Mouse (Mus musculus): ENCODE results near the gene Unc5cl.
A peak's percentile ranks its signal among the peaks of the same experiment; 100 is the strongest.

Unc5cl gene

DNA sequence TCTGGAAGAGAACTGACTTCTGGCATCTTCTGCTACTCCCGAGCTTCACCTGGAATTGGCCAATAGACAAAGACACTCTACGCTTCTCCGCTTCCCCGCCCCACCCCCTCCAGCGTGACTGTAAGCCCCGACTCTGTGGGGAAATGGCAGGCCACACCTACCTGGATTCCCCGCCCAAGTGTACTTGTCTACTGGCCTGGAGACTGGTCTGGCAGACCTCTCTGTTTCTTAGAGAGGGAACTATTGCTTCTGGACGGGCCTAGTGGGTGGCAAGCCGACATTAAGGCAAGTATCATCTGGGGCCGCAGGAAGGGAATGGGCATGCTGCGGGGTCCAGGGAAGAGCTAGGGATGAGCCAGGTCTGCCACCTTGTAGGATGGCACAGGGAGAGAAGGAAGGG lies at the start of gene Unc5cl:
TSS of gene Unc5cl (plus strand) at position 214 of the 400 bp plus-strand sequence.
- DNase-seq, result no peak

DNA sequence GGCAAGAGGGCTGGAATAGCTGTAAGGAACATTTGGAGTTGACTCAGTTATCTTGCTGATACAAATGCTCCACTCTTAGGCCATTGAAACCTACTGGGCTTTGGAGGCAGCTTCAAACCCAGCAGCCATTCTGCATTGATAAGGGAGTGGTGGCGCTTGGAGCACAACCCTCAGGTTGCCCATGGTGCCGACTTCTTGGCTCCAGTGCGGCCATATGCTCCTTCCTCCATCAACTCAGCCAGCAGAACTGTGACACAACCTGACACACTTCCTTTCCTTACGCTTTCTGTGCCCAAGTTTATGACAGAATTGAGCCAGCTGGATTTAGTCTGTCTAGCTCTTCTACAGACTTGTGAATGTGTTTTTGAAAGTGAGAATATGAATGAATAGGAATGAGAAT lies 47.5 kb upstream of the Unc5cl start:
- no peak for DNase-seq

DNA sequence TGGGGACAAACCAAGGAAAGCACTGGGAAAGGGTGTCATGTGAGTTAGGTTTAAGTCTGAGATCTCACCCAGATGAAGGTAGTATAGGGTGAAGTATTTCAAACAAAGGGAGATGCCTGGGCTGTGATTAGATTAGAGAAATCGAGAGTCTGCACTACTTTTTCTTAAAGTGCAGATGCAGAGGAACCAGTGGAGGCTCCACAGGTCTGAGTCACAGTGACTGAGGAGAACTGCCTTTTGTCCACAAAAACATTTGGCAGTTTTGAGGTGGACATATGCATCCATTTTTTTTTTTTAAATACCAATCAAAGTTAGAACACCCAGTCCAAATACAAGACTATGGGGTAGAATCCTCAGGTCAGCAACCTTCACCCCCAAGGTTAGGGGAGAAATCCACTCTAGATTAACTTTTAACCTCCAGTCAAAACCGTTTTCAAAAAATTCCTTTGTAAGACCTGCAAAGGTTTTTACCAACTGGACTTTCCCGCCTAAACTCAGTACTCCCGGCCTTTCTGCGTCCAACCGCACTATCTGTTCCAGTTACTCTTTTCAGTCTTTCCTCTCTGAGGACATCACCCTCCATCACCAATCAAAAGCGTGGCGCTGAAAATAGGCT lies 46.7 kb upstream of the Unc5cl start:
- DNase-seq, result peak; percentile 42

- DNase-seq, result peak; percentile 75
Measured at GRCm38 (mm10) chr17:48408526-48409291, 46.0 kb upstream of the Unc5cl start.

DNA sequence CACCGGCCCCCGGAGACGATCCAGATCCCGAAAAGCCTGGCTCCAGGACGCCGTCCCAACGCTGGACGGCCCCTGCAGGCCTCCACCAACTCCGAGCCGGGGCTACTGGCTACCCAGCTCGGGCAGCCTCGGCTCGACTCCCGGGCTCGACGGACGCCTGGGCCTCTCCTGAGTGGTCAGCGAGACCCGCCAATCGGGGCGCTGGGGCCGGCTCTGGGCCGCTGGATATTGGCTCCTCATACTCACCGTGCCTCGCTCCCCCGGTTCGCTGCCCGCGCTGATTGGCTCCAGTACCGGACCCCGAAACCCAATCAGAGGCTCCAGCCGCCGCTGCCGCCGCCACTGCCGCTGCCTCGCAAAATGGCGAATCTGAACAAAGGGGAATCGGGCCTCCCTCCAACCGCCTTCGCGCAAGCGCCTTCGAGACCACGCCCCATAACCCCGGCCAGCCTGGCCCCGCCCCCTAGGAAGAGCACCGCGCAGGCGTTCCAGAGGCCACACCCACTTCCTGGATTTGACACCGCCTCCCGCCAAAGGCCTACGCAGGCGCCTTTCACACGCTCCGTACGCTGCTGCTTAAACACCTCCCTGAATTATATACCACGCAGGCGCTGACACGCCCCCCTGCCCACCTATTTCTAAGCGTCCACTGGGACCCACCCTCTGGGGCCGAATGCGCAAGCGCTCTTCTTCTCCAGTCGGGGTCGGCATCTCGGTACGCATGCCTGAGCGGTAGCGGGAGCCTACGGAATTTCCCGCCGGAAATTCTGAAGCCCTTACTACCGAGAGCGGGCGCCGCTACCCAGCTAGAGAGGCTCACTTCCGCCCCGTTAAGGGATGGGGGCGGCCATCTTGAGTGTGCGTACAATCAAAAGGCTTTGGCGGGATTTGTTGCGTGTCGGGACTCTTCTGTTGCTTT lies 45.1 kb upstream of the Unc5cl start, which contains the start of the genes Nfya and Oard1:
TSS of gene Nfya (minus strand) at position 527 of the 919 bp plus-strand sequence.
TSS of gene Oard1 (plus strand) at position 635 of the 919 bp plus-strand sequence.
- peak; percentile 100 for DNase-seq

DNA sequence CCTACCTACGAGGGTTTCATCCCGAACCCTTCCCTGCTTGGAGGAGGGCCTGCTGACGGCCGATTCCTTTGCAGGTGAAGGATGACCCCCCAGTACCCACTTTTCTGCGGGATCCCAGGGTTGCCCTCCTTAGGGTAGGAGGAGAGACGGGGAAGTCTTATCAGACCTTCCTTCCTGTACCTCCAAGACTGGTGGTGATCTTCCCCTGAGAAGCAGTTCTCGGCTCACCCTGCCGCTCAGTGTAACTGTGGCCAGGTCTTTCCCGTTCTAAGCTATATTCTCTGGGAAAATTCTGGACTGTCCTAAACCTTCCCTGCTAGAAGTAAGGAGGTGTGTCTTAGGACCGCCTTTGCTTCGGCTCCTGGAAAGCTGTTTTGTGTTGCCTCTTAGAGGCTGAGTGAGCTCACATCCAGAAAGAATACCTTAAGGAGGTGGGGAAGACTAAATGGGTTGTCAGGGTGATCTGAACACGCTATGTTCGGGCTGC lies 44.4 kb upstream of the Unc5cl start:
- DNase-seq, result no peak

DNA sequence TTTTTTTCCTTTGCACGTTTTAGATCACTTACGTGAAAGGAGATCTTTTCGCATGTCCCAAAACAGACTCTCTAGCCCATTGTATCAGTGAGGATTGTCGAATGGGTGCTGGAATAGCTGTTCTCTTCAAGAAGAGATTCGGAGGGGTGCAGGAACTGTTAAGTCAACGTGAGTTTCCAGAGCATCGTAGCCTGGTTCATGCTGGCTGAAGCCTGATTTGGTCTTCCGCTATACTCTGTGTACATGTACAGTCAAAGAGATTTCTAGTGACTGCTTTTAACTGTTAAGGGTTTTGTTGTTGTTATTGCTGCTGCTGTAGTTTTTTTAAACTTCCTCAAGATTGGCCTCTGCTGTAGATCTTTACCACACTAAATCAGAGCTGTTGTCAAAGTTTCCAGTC lies 43.5 kb upstream of the Unc5cl start:
- DNase-seq, result no peak

GRCm38 (mm10) chr17:48416011-48416410 lies 38.7 kb upstream of the Unc5cl start:
- peak; percentile 19 for DNase-seq

DNA sequence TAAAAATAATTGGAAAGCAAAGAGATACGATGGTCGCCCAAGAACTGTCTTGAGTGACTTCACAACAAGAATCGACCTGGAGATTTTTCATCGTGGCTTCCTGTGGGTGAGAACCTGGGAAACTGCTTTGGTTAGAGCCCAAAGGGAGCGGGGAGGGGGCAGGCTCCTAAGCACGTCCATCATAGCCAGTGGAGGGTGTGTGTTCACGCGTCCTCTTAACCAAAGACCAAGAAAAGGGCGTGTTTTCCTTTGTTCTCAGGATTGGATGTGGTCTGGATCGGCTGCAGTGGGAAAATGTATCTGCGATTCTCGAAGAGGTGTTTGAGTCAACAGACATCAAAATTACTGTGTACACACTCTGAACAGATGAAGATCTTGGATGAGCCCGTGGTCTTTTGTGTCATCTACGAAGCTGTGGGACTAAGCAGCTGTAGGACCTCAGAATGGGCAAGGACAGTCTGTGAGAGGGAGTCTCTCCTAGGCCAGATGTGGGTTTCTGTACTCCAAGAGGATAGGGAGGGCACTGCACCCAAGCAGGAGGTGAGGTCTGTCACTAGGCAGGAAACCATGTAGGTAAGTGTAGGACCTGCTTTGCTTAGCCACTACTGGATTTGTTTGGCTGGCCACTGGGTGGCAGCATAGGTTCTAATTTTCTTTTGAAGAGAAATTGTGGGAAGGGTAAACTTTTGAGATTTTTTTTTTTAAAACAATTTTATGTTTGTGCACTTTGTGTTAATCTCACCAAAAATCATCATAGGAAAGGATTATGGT lies 38.1 kb upstream of the Unc5cl start:
- DNase-seq, result peak; percentile 64

DNA sequence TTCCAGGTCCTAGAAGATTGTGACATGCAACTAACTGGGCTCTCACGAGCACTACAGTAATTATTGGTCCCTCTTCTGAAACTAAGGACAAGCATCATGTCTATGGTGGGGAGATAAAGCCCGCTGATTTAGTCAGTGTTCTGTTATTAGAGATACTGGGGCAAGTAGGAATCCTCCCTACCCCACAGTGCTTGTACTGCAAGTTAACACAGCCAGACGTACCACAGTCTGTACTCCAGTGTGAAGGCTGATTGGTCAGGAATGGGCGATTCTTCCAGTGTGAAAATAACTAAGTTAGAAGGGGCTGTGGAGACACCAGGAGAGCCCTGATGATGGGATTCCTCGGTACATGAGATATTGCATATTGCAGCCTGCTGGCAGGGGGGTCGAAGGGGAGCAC lies 37.2 kb upstream of the Unc5cl start:
- no peak for DNase-seq

DNA sequence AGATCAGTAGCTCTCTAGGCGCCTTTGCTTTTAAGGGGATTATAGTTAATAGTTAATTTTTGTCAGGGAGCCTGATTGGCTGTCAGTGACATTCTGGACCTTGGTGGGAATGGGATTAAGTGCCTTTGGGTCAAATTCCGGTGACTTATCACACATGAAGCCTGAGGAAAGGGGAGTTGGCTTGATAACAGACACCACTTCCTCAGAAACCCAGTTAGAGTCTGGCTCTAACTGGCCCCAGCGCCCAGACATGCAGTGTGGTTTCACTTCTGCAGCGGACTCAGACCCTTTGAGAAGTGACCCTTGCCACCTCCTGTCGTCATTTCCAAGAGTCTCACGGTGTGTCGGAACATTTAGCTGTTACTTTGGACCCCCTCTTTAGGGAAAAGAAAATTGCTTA lies 36.5 kb upstream of the Unc5cl start:
- DNase-seq, result peak; percentile 52

- DNase-seq, result no peak
Measured at GRCm38 (mm10) chr17:48418781-48419180, 35.9 kb upstream of the Unc5cl start.

GRCm38 (mm10) chr17:48419571-48419970 lies 35.1 kb upstream of the Unc5cl start:
- no peak for DNase-seq

DNA sequence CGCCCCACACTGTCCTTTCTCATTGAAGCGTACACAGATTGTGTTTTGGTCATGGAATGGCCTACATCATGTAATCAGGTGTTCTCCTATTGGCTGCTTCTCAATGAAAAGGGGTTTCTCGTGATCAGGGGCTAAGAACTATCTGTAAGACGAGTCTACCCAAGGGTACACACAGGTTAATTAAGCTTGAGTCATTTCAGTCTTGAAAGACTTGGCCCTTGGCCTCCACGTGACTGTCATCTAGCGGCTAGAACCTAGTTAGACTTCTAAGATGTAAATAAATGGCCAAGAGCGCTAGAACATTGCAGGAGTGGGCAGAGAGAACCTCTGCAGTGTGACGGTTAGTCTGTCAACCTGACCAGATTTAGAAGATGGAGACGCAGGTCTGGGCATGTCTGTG lies 30.5 kb upstream of the Unc5cl start:
- peak; percentile 28 for DNase-seq

- no peak for DNase-seq
Measured at GRCm38 (mm10) chr17:48425823-48426612, 28.7 kb upstream of the Unc5cl start.

- no peak for DNase-seq
Measured at GRCm38 (mm10) chr17:48426991-48427750, 27.5 kb upstream of the Unc5cl start.

DNA sequence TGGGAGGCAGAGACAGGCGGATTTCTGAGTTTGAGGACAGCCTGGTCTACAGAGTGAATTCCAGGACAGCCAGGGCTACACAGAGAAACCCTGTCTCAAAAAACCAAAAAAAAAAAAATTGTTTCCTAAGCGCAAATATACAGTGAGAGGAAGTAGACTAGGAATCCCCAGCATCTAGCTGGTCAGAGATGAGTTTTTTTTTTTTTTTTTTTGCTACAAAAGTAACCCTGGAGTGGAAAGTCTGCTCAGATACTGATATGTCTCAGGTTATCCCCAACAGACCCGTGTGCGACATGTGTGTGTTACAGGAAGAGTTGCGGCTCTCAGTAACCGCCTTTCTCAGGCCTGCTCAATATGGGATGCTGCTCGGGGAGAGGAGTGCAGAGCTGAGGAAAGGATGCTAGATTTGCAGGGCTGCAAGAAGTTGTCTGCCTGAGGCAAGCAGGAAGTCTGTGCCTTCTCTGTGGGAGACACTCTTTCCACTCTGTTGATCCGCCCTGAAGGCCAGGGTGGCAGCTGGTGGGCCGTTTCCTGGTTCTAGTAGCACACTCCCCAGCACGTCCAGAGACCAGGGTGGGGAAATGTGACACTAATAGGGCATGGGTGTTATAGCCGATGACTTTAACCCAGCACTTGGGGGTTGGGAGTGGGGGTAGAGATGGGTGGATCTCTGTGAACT lies 26.7 kb upstream of the Unc5cl start:
- no peak for DNase-seq

DNA sequence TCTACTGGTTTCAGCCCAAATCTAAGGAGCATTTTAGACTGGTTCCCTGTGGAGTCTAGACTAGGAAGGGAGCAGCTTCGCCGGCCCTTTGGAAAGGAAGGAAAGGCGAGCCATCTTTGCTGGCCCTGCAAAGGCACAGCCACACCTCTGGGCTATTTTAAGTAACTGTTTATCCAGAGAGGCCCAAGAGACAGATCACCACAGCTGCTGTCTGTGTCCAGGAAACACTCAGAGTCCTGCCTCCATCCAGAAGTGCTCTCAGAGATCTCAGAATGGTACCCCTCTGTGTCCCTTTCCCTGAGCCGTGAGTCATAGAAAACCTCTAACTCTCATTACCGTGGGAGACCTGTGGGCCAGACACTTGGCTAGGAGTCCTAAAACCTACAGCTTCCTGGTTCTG lies 24.3 kb upstream of the Unc5cl start:
- DNase-seq, result no peak

DNA sequence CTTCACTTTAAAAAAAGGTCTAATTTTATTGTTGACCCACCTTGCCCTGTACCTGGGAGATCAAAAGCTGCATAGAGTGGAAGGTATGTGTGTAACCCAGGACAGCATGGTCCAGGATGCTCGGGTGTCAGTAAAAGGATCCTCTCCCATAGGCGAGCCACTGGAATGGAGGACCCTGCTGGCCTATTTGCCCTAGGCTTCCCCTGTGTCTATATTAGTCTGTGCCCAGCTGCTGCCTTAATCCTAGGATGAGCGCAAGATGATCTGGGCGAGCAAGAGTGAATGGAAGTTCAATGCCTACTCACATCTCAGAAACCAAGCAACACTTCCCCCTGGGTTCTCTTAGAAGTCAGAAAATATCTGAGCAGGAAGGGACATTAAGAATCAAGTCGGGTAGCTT lies 23.6 kb upstream of the Unc5cl start:
- no peak for DNase-seq
